Mouse (Mus musculus): Measurements from ENCODE around the gene Saxo1.

DNA sequence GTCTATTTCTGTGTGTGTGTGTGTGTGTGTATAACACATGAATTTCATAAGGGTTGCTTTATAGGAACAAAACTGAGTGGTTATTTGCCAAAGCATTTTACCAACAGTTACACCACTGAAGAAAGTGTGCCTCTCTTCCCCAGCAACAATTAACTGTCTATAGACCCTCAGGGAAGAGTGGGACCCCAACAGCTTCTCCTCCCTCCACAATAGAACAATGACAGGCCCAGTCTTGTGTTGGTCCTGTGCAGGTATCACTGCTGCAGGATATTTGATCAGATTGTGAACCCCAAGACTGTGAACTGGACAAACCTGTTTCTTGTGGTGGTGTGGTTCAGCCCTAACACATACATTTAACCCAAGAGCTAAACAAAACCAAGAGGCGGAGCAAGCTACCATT lies 58.6 kb downstream of the Saxo1 start:
- TF ChIP-seq CTCF (IDR thresholded peaks at IDR 0.05; ENCODE audit: low read depth, low read length) = no peak
- TF ChIP-seq GATA1 (IDR thresholded peaks at IDR 0.05; ENCODE audit: borderline replicate concordance, low read length) = no peak
- TF ChIP-seq TAL1 (conservative IDR thresholded peaks at IDR 0.05; ENCODE audit: low read depth, low read length) = no peak
- no peak for TF ChIP-seq GATA2 (IDR thresholded peaks at IDR 0.05; ENCODE audit: borderline replicate concordance, low read depth, low read length)

All from G1E (cell line).